Mouse (Mus musculus): ENCODE measurements around the gene Itga1. TPM values are rescaled to one million over a fixed set of nuclear protein-coding genes. Genes with fewer than 3 reads are reported as not detected.

The Itga1 gene
- total RNA-seq, 2 experiments from 2014 or later = 7.8 to 12.9 TPM

- H3K27ac ChIP-seq = no peak overlapping the region
- intact Hi-C loops (cut with DNase I) = no loop called here
- H3K4me3 ChIP-seq = no peak overlapping the region
- no peak for DNase-seq
- TF ChIP-seq CTCF (IDR thresholded peaks at IDR 0.05) = no peak
Measured at GRCm38 (mm10) chr13:114999582-114999981, 102.2 kb downstream of the Itga1 start.

DNA sequence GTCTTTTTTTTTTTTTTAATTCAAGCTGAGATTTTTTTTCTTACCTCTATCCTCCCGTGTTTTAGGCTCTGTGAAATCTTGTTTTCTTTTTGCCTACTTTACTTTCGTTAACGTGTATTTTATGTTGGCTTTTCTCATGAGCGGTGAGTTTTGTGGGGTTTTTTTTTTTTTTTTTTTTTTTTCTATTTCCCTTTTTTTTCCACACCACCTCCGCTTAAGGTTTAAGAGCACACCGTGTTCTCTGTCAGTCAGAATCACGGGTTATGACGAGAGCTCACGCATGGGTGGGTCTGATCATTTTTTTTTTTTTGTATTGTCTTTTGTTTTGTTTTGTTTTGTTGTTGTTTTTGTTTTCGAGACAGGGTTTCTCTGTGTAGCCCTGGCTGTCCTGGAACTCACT, 103.7 kb downstream of the Itga1 start:
- intact Hi-C loops (cut with DNase I) = no loop called here
- Histone ChIP-seq H3K27ac (no peak overlapping the region), H3K4me3 (no peak overlapping the region)
- TF ChIP-seq CTCF (IDR thresholded peaks at IDR 0.05) = no peak
- DNase-seq = no peak

DNA sequence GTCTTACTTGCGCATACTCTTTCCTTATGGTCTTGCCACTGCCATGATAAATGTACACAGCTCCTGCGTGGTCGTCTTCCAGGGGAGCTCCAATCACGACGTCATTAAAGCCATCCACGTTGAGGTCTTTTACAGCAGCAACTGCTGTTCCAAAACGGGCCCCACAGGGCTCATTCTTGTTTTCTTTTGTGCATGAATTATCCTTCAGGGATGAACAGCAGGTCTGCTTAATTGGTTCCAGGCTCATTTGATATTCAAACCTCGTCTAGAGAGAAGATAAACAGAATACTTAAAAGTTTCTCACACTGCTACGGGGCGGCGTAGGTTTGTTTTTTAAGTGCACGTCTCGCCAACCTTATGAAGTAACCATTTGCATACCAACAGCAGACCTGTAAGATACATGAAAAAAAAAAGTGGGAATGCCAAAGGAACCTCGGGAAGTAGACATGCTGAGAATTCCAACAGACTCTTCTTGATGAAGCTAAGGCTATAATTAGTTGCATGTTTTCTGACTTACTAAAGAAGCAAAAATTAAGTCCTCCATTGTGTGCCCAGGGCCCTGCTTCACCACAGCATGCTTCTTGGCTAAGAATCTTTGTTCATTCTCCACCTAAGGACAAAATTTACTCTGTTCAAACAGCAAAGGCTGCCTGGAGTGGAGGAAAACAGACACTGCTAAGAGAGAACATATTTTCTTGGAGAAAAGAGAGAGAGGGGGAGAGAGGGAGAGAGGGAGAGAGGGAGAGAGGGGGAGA, 109.3 kb downstream of the Itga1 start:
- Histone ChIP-seq H3K4me3 (no peak overlapping the region), H3K27ac (no peak overlapping the region)
- TF ChIP-seq CTCF (IDR thresholded peaks at IDR 0.05) = no peak
- DNase-seq = no peak
- intact Hi-C loops (cut with DNase I) = loop anchor here (5.0 kb wide), 1 partner anchor 100 kb away; the partner anchor contains the start of gene Pelo

GRCm38 (mm10) chr13:114987668-114988067, 114.1 kb downstream of the Itga1 start:
- intact Hi-C loops (cut with DNase I) = loop anchor here (5.0 to 10.0 kb wide), 2 partner anchors 230 to 1727 kb away; no protein-coding TSS in a partner anchor
- Histone ChIP-seq H3K4me3 (no peak overlapping the region), H3K27ac (peak overlapping the region; percentile 2; the same call in 1 of the 2 replicates)
- no peak for TF ChIP-seq CTCF (IDR thresholded peaks at IDR 0.05)
- no peak for DNase-seq

- intact Hi-C loops (cut with DNase I) = loop anchor here (5.0 to 10.0 kb wide), 2 partner anchors 230 to 1728 kb away; no protein-coding TSS in a partner anchor
- Histone ChIP-seq H3K27ac (peak overlapping the region; percentile 2; the same call in 1 of the 2 replicates), H3K4me3 (no peak overlapping the region)
- peak; percentile 62 for TF ChIP-seq CTCF (IDR thresholded peaks at IDR 0.05)
- DNase-seq = no peak
Measured at GRCm38 (mm10) chr13:114987161-114987560, 114.6 kb downstream of the Itga1 start.

DNA sequence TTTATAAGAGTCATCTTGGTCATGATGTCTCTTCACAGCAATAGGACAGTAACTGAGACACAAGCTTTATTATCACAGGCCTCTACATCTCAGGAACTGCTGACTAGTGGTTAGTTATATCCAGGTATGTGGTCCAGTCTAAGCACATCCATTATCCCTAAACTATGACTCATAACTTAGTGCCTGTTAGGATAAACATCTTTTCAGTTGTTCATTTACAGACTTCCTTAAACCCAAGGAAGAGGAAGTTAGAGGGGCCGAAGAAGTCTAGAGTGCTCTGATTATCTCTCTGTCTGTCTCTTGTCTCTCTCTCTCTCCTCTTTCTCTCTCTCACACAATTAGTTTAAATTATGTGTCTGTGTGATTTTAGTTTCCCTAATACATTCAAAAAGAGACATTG, 117.1 kb downstream of the Itga1 start:
- no peak for TF ChIP-seq CTCF (IDR thresholded peaks at IDR 0.05)
- H3K27ac ChIP-seq = no peak overlapping the region
- DNase-seq = no peak
- intact Hi-C loops (cut with DNase I) = loop anchor here (5.0 to 10.0 kb wide), 2 partner anchors 233 to 1730 kb away; no protein-coding TSS in a partner anchor
- no peak overlapping the region for H3K4me3 ChIP-seq

DNA sequence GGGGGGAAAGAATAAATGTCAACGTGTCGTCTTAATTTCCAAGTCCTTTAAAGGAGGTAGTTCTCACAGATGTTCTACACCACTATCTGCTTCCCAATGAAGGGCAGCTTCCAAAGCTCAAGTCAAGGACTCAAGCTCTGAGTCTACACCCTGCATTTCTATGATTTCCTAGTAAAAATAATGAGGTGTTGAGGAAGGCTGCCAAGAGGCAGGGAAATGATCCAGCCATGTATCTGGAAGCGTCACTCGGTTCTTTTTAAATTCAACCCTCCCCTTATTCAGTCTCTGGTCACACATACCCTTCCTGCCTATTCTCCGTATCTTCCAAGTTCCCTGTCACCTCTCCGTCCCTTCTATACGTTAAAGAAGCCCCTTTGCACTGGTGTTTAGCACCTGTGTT, 118.6 kb downstream of the Itga1 start:
- intact Hi-C loops (cut with DNase I) = loop anchor here (10.0 kb wide), 1 partner anchor 1732 kb away; no protein-coding TSS in a partner anchor
- no peak overlapping the region for H3K4me3 ChIP-seq
- H3K27ac ChIP-seq = no peak overlapping the region
- TF ChIP-seq CTCF (IDR thresholded peaks at IDR 0.05) = no peak
- DNase-seq = no peak

- TF ChIP-seq CTCF (IDR thresholded peaks at IDR 0.05) = peak; percentile 54
- Histone ChIP-seq H3K4me3 (no peak overlapping the region), H3K27ac (no peak overlapping the region)
- intact Hi-C loops (cut with DNase I) = loop anchor here (10.0 kb wide), 1 partner anchor 1734 kb away; no protein-coding TSS in a partner anchor
- DNase-seq = no peak
Measured at GRCm38 (mm10) chr13:114980831-114981419, 120.8 kb downstream of the Itga1 start.

DNA sequence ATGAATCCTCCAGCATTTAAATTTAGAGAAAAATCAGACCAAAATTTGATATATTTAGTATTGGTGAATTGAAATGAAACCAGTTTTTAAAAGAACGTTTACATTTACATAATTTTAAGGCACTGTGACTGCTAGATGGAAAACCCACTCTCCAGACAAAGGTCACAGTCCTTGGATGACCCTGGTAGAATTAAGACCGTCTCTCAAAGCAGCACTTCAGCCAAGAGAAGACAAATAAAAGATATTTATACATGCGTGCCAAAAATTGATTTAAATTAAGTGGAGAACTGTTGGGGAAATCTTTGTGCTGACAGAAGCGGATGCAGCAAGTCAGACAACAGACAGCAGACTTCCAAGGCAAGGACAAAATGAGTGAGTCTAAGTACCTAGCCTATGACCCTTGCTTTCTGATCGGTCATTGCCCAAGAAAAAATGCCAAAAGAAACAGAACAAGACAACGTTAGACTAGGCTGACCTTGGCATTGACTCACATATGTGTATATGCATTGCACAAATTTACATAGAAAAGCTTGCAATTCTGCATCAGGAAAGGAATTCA, 127.2 kb downstream of the Itga1 start:
- Histone ChIP-seq H3K27ac (no peak overlapping the region), H3K4me3 (no peak overlapping the region)
- no peak for DNase-seq
- intact Hi-C loops (cut with DNase I) = no loop called here
- TF ChIP-seq CTCF (IDR thresholded peaks at IDR 0.05) = no peak

- intact Hi-C loops (cut with DNase I) = no loop called here
- no peak for DNase-seq
- TF ChIP-seq CTCF (IDR thresholded peaks at IDR 0.05) = no peak
- H3K4me3 ChIP-seq = no peak overlapping the region
- no peak overlapping the region for H3K27ac ChIP-seq
Measured at GRCm38 (mm10) chr13:114971905-114972304, 129.9 kb downstream of the Itga1 start.

GRCm38 (mm10) chr13:114964233-114964632, 137.5 kb downstream of the Itga1 start:
- intact Hi-C loops (cut with DNase I) = loop anchor here (1.0 kb wide), 1 partner anchor 133 kb away; no protein-coding TSS in a partner anchor
- TF ChIP-seq CTCF (IDR thresholded peaks at IDR 0.05) = peak; percentile 92

DNA sequence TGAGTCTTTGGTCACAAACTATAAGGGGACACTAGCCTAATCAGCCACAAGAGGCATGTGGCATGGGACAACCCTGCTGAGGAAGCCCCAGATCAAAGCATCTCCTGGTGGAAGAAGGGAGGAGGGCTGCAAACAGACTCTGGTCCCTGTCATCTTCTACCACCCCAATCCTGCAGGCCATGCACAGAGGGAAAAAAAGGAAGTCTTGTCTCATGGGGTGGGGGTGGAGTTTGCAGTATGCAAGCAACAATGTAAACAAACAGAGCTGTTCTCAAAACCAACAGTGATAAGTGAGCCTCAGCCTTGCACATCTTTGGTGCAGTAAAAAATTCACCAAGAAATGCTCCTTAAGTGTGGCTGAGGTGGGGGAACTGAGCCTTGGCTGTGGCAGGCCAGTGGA, 147.2 kb downstream of the Itga1 start:
- no peak for TF ChIP-seq CTCF (IDR thresholded peaks at IDR 0.05)
- H3K27ac ChIP-seq = no peak overlapping the region
- intact Hi-C loops (cut with DNase I) = no loop called here
- H3K4me3 ChIP-seq = no peak overlapping the region
- no peak for DNase-seq

More at GRCm38 (mm10) chr13:114964233-114964632, 137.5 kb downstream of the Itga1 start:
- Histone ChIP-seq H3K4me3 (no peak overlapping the region), H3K27ac (no peak overlapping the region)
- DNase-seq = peak; percentile 77

DNA sequence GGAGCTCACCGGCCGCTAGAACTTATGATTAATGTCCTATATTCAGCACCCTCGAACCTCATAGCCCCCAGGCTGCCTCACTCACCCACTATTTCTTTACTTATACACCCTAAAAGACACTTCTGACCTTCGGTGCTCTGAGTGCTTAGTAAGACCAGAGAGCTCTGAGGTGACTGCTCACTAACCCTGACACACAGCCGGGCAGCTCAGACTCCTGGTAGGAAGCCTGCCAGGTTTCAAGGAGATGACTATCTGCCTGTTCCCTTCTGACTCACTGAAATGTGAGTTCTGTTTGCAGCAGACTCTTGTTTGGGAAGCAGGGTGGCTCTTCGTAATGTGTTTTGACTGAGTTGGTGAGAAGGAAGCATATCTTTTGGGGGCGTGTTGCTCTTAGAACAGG, 168.2 kb downstream of the Itga1 start:
- Histone ChIP-seq H3K27ac (no peak overlapping the region), H3K4me3 (no peak overlapping the region)
- no peak for DNase-seq
- intact Hi-C loops (cut with DNase I) = loop anchor here (10.0 kb wide), 1 partner anchor 99 kb away; no protein-coding TSS in a partner anchor
- TF ChIP-seq CTCF (IDR thresholded peaks at IDR 0.05) = no peak

All from gastrocnemius, adult 2 months (tissue).